Mouse (Mus musculus) embryonic fibroblast, embryonic 13.5 days (primary cell): ENCODE data around the gene Wasf1.

ENCODE experiments used
- CTCF ChIP-seq: IDR thresholded peaks from 2 replicates; pipeline ENCODE4 v1.5.1; 2011; ENCODE audit warnings: mild to moderate bottlenecking, control low read depth, low read length, moderate library complexity, borderline replicate concordance; ENCODE audit not compliant: insufficient read depth
- POLR2A ChIP-seq: IDR thresholded peaks from 2 replicates; pipeline ENCODE4 v1.6.1; 2011; ENCODE audit warnings: low read depth, mild to moderate bottlenecking, control low read depth, low read length, moderate library complexity

DNA sequence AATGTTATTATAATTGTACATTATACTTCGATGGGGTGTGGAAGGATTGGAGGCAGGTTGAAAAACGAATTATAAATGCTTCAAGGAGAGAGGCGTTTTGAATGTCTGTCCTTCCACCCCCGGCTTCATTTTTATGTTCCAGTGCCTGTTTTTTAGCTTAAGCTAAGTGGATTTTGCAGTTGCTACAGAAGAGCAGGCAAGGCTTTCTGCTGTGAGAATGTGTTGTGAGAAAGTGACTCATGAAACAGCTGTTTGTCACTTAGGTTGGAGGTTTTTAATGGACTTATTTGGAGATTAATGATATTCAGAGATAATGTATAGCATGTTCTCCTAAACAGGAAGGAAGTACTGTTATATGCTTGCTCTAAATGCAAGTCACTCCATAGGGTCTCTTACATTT is 5.9 kb downstream of the Wasf1 start:
- no peak for TF ChIP-seq CTCF
- TF ChIP-seq POLR2A = no peak
